Mouse (Mus musculus) kidney, embryonic 14.5 days (tissue): Measurements from ENCODE around the gene Thoc5. TPM values are rescaled to one million over a fixed set of nuclear protein-coding genes. Genes with fewer than 3 reads are reported as not detected.

Experiments used
- ATAC-seq: fragments of 200-750 bp; cut with Nextera tagmentation; 2 replicates; pipeline ENCODE4 v1.8.0; 2017; ENCODE audit warnings: moderate number of reproducible peaks, mild to moderate bottlenecking, moderate TSS enrichment, moderate library complexity; ENCODE audit not compliant: low FRiP score, low TSS enrichment
- H3K27ac ChIP-seq: fragments of 300-500 bp; sonication (generic); 2 replicates; pipeline ENCODE4 v1.5.1; 2014; ENCODE audit warnings: low read depth, mild to moderate bottlenecking, low read length, moderate library complexity, mixed read lengths
- H3K27me3 ChIP-seq: fragments of 300-500 bp; sonication (generic); 2 replicates; pipeline ENCODE4 v1.6.1; 2014; ENCODE audit warnings: mild to moderate bottlenecking, low read length; ENCODE audit not compliant: control insufficient read depth, insufficient read depth
- H3K36me3 ChIP-seq: fragments of 300-500 bp; sonication (generic); 2 replicates; pipeline ENCODE4 v1.6.1; 2014; ENCODE audit warnings: low read length, mixed read lengths; ENCODE audit not compliant: control insufficient read depth, insufficient read depth
- H3K4me1 ChIP-seq: fragments of 300-500 bp; sonication (generic); 2 replicates; pipeline ENCODE4 v1.6.1; 2014; ENCODE audit warnings: low read length, mixed read lengths; ENCODE audit not compliant: control insufficient read depth, insufficient read depth
- H3K4me2 ChIP-seq: fragments of 300-500 bp; sonication (generic); replicated peaks from 2 replicates; pipeline ENCODE4 v1.6.1; 2014; ENCODE audit warnings: low read depth, mild to moderate bottlenecking, low read length
- H3K4me3 ChIP-seq: fragments of 300-500 bp; sonication (generic); 2 replicates; pipeline ENCODE4 v1.5.1; 2014; ENCODE audit warnings: mild to moderate bottlenecking, low read length
- H3K9ac ChIP-seq: fragments of 300-500 bp; sonication (generic); 2 replicates; pipeline ENCODE4 v1.6.1; 2014; ENCODE audit warnings: low read depth, mild to moderate bottlenecking, low read length, moderate library complexity
- H3K9me3 ChIP-seq: fragments of 300-500 bp; sonication (generic); 2 replicates; pipeline ENCODE4 v1.6.1; 2016; ENCODE audit warnings: low read length; ENCODE audit not compliant: control insufficient read depth
- WGBS: fragments of 180-500 bp; shearing (Covaris S2); extraction: QIAGEN DNeasy Blood & Tissue Kit; methylation state at CpG from one replicate; pipeline ENCODE4 v1.1.7; 2014; 5-methylcytosine and 5-hydroxymethylcytosine counted together
- microRNA-seq: library from miRNA; unstranded; fragments of <30 nt; microRNA quantifications from one replicate; pipeline ENCODE4, GENCODE M21; 2016
- polyA plus RNA-seq: library from polyadenylated mRNA; unstranded; fragments of >200 nt; fragmentation: Nextera tagmentation; extraction: Ambion mirVana; gene quantifications from 2 replicates; pipeline ENCODE4 v1.2.1, GENCODE M21; 2014

Thoc5 gene
- polyA plus RNA-seq, 1 experiment from 2014 or later = 47.1 TPM

GRCm38 (mm10) chr11:4975623-4976022, 80.5 kb downstream of the Thoc5 start:
- H3K27ac ChIP-seq = no peak overlapping the region
- H3K9me3 ChIP-seq = no peaks in the 10 kb centered on the region
- H3K4me2 ChIP-seq = peak overlapping the region; percentile 27
- H3K4me3 ChIP-seq = no peak overlapping the region
- 0 out of 2 replicates have a peak, but pooled peaks have one; percentile 53 for ATAC-seq
- 0 out of 2 replicates have a peak, but pooled peaks cover 4% of the 10 kb centered on the region for H3K4me1 ChIP-seq
- H3K9ac ChIP-seq = no peak overlapping the region
- 7% methylated on average over 14 of the region's 14 CpGs for WGBS
- no peaks in the 10 kb centered on the region for H3K36me3 ChIP-seq
- H3K27me3 ChIP-seq = no peaks in the 10 kb centered on the region

Small RNA genes within 50 kb of the gene (microRNA-seq; reads per million reads assigned to microRNA genes)
- gene Mir6918 = not detected

Other genes starting within 250 kb of the Thoc5 start
- 800 and 1,083 TPM in 2 replicates for gene Uqcr10, start 191.0 kb upstream of the Thoc5 start, polyA plus RNA-seq
- 59.8 and 77.4 TPM in 2 replicates for gene Zmat5, start 190.6 kb upstream of the Thoc5 start, polyA plus RNA-seq
- gene Cabp7, start 148.5 kb upstream of the Thoc5 start, polyA plus RNA-seq = 0.13 TPM in 1 of 2 replicates, not detected in the other
- 21.6 and 48.1 TPM in 2 replicates for gene Nf2, start 45.8 kb upstream of the Thoc5 start, polyA plus RNA-seq
- 56.4 and 67.4 TPM in 2 replicates for gene Nipsnap1, start 21.4 kb upstream of the Thoc5 start, polyA plus RNA-seq
- gene Nefh, start 52.7 kb downstream of the Thoc5 start, polyA plus RNA-seq = 0.22 and 0.23 TPM in 2 replicates
- gene Ap1b1, start 91.5 kb downstream of the Thoc5 start, polyA plus RNA-seq = 35.1 and 62.6 TPM in 2 replicates
- gene Rasl10a, start 162.8 kb downstream of the Thoc5 start, polyA plus RNA-seq = 4.1 and 4.6 TPM in 2 replicates
- 30.2 and 47.3 TPM in 2 replicates for gene Gas2l1, start 170.0 kb downstream of the Thoc5 start, polyA plus RNA-seq
- gene Rhbdd3, start 203.6 kb downstream of the Thoc5 start, polyA plus RNA-seq = 25.5 and 29.0 TPM in 2 replicates
- 506 and 517 TPM in 2 replicates for gene Ewsr1, start 203.9 kb downstream of the Thoc5 start, polyA plus RNA-seq